Mouse (Mus musculus): ENCODE data around the gene Tspo. TPM values are rescaled to one million over a fixed set of nuclear protein-coding genes. Genes with fewer than 3 reads are reported as not detected.

Gene Tspo
- 394 TPM for polyA plus RNA-seq (2017; shearing (Covaris generic))

DNA sequence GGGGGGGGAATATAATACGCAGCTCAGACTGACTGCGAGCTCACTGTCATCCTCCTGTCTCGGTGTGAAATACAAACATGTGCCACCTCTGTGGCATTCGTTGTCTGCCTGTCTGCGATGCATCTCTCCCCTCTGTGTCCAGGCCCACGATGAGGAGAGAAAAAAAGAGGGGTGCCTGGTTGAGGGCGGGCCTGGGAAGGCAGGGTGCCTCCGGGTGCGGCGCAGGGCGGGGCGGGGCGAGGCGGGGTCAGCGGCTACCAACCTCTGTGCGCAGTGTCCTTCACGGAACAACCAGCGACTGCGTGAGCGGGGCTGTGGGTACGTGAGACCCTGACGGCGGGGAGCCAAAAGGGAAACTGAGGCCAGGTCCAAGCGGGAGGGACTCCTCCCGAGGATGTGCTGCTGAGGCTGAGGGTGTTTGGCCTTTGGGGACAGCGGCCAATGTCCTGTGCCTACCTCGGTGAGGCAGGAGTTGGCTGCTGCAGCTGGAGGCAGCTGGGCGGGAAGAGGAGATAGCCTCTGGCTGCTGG, at the start of gene Tspo, which contains the start of gene Mcat:
Tspo (plus strand) TSS at position 266 of the 530 bp plus-strand sequence.
Mcat (minus strand) TSS at position 461 of the 530 bp plus-strand sequence.

DNA sequence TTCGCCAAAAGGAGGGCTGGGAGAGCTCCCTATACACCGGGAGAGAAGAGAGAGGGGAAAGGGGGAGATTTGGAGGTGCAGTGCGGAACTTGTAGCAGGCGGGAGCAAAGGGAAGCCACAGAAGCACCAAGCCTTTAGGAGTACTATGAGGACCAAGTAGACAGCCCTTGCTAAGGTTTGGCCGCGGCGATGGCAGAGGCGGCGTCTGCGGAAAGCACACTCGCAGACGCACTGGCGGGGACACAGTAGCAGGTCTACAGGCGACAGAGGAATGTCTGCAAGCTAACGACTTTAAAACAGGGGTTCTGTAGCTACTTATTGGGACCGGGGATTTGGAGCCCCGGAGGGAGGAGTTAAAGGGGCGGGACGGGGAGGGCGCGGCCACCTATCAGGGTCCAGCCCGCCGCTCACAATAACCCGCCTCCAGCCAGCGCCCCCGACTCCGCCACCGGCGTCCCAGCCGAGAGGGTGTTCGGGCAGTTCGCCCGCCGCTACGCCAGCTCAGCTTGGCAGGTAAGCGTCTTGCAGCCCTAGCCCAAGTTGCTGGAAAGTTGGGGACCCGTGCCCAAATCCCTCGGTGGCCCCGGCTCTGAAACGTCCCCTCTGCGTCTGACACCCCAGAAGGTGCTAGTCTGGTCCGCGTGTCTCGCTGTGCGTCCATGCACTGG, 36.8 kb upstream of the Tspo start, which contains the start of gene Bik:
Bik (plus strand) TSS at position 439 of the 668 bp plus-strand sequence.

DNA sequence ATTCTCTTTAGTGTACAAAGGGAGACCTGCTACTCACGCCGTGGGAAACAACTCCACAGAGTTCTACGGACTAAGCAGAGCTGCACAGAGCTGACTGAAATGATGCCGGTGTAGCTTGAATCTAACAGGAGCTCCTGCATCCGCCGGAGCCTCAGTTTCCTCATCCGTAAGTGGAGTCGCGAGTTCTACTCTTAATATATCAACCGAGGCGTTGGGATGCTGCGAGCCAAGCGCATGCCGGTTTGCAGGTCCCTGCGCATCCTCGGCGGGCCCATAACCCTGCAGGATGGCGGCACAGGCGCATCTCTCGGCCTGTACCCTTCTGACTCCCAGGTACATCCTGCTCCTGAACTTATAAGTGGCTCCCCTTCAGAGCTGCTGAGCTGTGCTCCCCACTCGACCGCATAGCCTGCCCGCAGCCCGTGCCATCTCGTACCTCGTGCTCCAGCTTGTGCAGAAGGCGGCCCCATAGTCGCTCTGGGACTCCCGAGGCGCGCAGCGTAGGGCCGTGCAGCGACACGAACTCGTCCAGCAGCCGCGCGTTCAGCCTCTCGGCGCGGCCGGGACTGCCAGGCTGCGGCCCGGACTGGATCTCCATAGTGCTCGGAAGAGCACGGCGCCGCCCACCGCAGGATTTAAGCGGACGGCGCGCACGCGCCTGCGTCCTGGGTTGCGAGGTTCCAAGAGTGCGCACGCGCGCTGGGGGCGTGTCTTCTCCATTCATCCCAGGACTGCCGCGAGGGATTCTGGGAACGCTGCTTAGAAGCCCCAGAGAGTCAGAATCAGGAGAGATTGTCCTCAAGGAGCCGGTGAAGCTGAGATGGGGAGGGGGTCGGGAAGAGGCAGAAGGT, 31.3 kb downstream of the Tspo start, which contains the start of gene Ttll12:
Ttll12 (minus strand) TSS at position 645 of the 851 bp plus-strand sequence.

Other genes starting within 250 kb of the Tspo start
- gene Arfgap3, start 213.3 kb upstream of the Tspo start, polyA plus RNA-seq (2017; shearing (Covaris generic)): 20.6 TPM
- 51.1 TPM for gene Pacsin2, start 99.0 kb upstream of the Tspo start, polyA plus RNA-seq (2017; shearing (Covaris generic))
- 15.8 TPM for gene Ttll1, start 52.7 kb upstream of the Tspo start, polyA plus RNA-seq (2017; shearing (Covaris generic))
- 4.5 TPM for gene Bik, start 36.7 kb upstream of the Tspo start, polyA plus RNA-seq (2017; shearing (Covaris generic))
- 4.2 TPM for gene Mcat, start 195 bp downstream of the Tspo start, polyA plus RNA-seq (2017; shearing (Covaris generic))
- 25.2 TPM for gene Ttll12, start 31.6 kb downstream of the Tspo start, polyA plus RNA-seq (2017; shearing (Covaris generic))
- gene Scube1, start 161.4 kb downstream of the Tspo start, polyA plus RNA-seq (2017; shearing (Covaris generic)): not detected
- not detected for gene Mpped1, start 215.9 kb downstream of the Tspo start, polyA plus RNA-seq (2017; shearing (Covaris generic))